Mouse (Mus musculus) kidney, postnatal 25 days (tissue): ENCODE measurements at regions not wholly inside any gene's neighbourhood (a gene's known extent, or its start where the extent isn't known, plus 50 kb on each side); places are given as distances from the start of the nearest gene placed in this dataset.

Experiments used
- DNase-seq, 2 experiments: peaks; one replicate each; pipeline ENCODE4 v3.0.0; 2021; ENCODE audit warnings: mixed read lengths in 2 of 2

GRCm38 (mm10) chr17:50442062-50442461 lies 67.1 kb upstream of the Plcl2 start:
- no peak for DNase-seq

GRCm38 (mm10) chr17:50442905-50443304 lies 66.3 kb upstream of the Plcl2 start:
- DNase-seq: no peak

DNA sequence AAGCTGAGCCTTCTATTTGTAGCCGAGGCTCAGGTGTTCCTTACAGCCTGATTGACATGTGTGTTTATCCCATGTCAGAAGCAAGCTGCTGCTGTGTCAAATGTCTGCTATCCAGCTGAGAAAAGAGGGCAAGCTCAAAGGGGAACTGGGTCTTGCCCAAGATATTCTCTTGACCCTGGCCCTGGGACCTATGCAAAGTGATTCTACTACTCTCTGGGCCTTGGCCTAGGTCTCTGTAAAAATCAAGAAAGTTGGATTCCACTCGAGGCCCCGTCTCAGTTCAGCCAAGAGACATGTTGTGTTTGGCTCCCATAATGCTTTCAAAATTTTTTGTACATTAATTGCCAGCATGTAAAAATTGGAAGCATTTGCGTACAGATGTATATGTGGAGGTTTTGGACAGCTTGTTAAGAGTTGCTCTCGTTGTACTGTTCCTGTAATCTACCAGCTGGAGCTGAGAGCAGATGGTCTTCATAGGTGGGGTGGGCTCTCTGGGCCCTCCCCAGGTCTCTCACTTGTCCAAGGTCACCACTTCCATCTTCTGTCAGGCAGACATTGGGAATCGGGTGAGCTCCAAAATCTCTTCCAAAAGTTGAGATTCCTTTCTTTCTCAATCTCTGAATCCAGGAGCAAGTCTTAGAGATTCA lies 65.7 kb upstream of the Plcl2 start:
- DNase-seq: no peak

- no peak for DNase-seq
These were observed 65.2 kb upstream of the Plcl2 start for GRCm38 (mm10) chr17:50444023-50444389.

- no peak for DNase-seq
These were observed 60.5 kb upstream of the Plcl2 start for GRCm38 (mm10) chr17:50448693-50449092.

- no peak for DNase-seq
These were observed 57.6 kb upstream of the Plcl2 start for GRCm38 (mm10) chr17:50451606-50452005.

- DNase-seq: no peak
These were observed 55.7 kb upstream of the Plcl2 start for GRCm38 (mm10) chr17:50453524-50453923.

GRCm38 (mm10) chr17:50453956-50454355 lies 55.2 kb upstream of the Plcl2 start:
- DNase-seq: no peak

DNA sequence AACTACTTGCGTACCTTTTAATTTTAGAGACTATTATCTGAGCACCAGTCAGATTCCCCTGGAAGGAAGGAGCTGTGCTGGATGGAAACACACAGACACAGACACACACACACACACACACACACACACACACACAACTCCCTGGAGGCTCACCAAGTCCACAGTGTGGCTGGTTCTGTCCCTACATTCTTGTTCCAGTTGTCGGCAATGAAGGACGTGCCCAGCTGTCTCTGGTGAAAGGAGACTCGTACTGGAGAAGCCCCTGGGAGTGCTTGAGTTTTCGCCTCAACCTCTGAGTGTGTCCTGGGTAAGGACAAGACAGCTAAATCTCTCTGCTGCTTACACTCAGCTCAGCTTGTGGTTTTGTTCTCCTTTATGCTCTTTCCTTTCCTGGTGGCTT lies 54.3 kb upstream of the Plcl2 start:
- DNase-seq: no peak

DNA sequence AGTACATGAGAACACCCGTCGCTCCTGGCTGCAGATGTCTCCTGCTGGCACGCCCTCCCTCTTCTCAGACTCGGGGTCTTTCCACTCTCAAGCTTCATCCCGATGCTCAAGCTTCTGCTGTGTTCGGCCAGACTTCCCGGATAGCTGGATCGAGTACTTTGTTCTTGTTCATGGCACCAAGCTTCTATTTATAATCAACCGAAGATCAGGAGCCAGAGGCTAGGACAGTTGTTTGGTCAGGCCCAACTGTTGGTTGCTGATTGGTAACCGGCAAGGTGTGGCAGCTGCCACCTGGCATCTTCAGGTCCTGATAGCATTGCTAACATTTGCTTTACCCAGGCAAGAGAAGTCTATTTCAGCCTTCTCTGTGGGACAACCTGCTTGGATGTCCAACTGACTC lies 53.5 kb upstream of the Plcl2 start:
- no peak for DNase-seq

- DNase-seq: no peak
These were observed 52.0 kb upstream of the Plcl2 start for GRCm38 (mm10) chr17:50457053-50457697.

GRCm38 (mm10) chr17:50458232-50458631 lies 51.0 kb upstream of the Plcl2 start:
- no peak for DNase-seq
